Mouse (Mus musculus) lung, postnatal 0 days (tissue): ENCODE measurements around the gene Arglu1. TPM values are rescaled to one million over a fixed set of nuclear protein-coding genes. Genes with fewer than 3 reads are reported as not detected.

Experiments used
- ATAC-seq: fragments of 200-750 bp; cut with Nextera tagmentation; 2 replicates; pipeline ENCODE4 v1.8.0; 2017; ENCODE audit warnings: moderate library complexity
- DNase-seq: peaks from one replicate; pipeline ENCODE4 v3.0.0-alpha.2; 2016; ENCODE audit warnings: low spot score
- H3K27ac ChIP-seq: fragments of 300-500 bp; sonication (generic); 2 replicates; pipeline ENCODE4 v1.5.1; 2014; ENCODE audit warnings: antibody characterized with exemption, mild to moderate bottlenecking, low read length, mixed read lengths
- H3K27me3 ChIP-seq: fragments of 300-500 bp; sonication (generic); replicated peaks from 2 replicates; pipeline ENCODE4 v1.6.1; 2014; ENCODE audit warnings: low read length, mixed read lengths; ENCODE audit not compliant: insufficient read depth
- H3K36me3 ChIP-seq: fragments of 300-500 bp; sonication (generic); 2 replicates; pipeline ENCODE4 v1.6.1; 2014; ENCODE audit warnings: low read length, mixed read lengths; ENCODE audit not compliant: insufficient read depth
- H3K4me1 ChIP-seq: fragments of 300-500 bp; sonication (generic); 2 replicates; pipeline ENCODE4 v1.6.1; 2014; ENCODE audit warnings: antibody characterized with exemption, low read depth, low read length, mixed read lengths; ENCODE audit not compliant: insufficient read depth
- H3K4me2 ChIP-seq: fragments of 300-500 bp; sonication (generic); replicated peaks from 2 replicates; pipeline ENCODE4 v1.6.1; 2014; ENCODE audit warnings: low read depth, mild to moderate bottlenecking, low read length, moderate library complexity, mixed read lengths
- H3K4me3 ChIP-seq: fragments of 300-500 bp; sonication (generic); 2 replicates; pipeline ENCODE4 v1.5.1; 2014; ENCODE audit warnings: low read depth, low read length
- H3K9ac ChIP-seq: fragments of 300-500 bp; sonication (generic); replicated peaks from 2 replicates; pipeline ENCODE4 v1.6.1; 2014; ENCODE audit warnings: low read depth, mild to moderate bottlenecking
- H3K9me3 ChIP-seq: fragments of 300-500 bp; sonication (generic); 2 replicates; pipeline ENCODE4 v1.6.1; 2016; ENCODE audit warnings: low read length, mixed read lengths
- CTCF ChIP-seq: IDR thresholded peaks from 2 replicates; pipeline ENCODE4 v1.5.1; 2016; ENCODE audit warnings: antibody characterized with exemption, mild to moderate bottlenecking
- EP300 ChIP-seq: IDR thresholded peaks from 2 replicates; pipeline ENCODE4 v1.6.1; 2016; ENCODE audit warnings: antibody characterized with exemption, mild to moderate bottlenecking, control low read depth
- WGBS: fragments of 180-500 bp; shearing (Covaris S2); extraction: QIAGEN DNeasy Blood & Tissue Kit; methylation state at CpG from one replicate; pipeline ENCODE4 v1.1.7; 2014; 5-methylcytosine and 5-hydroxymethylcytosine counted together
- polyA plus RNA-seq: library from polyadenylated mRNA; unstranded; fragments of >200 nt; fragmentation: Nextera tagmentation; extraction: Ambion mirVana; gene quantifications from 2 replicates; pipeline ENCODE4 v1.2.1, GENCODE M21; 2015

Arglu1 gene
- polyA plus RNA-seq, 1 experiment from 2014 or later: 126 TPM

DNA sequence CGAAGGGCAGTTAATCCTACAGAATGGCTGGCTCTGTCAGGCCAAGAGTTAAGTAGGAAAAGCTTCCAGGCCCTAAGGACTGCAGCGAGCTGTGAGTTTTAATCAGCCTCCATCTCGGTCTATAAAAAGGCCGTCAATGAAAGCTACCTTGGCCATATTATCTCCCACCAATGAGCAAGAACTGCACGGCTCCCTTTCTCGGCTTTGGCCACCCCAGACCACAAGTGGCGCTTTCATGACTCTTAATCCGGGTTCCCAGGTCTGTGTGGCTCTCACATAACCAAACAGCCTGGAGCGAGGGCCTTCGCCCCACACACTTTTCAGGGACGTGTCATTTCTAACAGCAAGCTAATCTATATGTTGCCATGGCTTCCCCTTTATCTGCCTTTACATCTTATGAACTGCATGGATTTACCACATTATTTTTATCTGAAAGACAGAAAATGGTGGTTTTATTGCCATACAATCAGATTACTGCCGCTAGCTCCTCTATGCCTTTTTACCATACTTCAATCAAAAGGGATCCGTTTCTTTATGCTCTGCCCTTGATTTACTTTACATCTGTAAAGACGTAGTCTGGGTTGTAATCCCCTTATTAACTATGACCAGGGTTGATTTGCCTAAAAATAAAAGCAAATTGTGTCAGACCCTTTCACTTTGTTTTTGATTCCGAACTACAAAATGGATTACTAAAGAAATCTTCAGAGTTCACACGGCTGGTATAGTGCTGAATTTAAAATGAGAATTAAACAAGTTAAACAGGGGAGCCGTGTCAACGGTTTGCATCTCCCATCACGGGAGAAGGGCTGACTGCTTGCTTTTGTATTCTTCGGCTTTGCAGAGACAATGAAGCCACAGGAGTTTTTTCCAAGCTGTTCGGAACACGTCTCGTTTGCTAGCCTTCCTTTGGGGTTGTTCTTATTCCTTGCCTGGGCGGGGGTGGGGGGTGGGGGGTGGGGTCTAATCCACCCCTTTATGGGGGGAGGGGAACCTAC, 34.7 kb downstream of the Arglu1 start:
- H3K27ac ChIP-seq: no peak overlapping the region; the same call in 1 of the 2 replicates
- H3K9me3 ChIP-seq: no peaks in the 10 kb centered on the region
- ATAC-seq (no peak), DNase-seq (no peak)
- H3K4me2 ChIP-seq: peak overlapping the region; percentile 93
- H3K9ac ChIP-seq: no peak overlapping the region
- H3K4me3 ChIP-seq: peak overlapping the region; percentile 86
- no peaks in the 10 kb centered on the region for H3K27me3 ChIP-seq
- TF ChIP-seq EP300 (no peak), CTCF (no peak)
- no peaks in the 10 kb centered on the region for H3K36me3 ChIP-seq
- peaks cover 13% of the 10 kb centered on the region for H3K4me1 ChIP-seq
- 48% methylated on average over 24 of the region's 24 CpGs for WGBS

DNA sequence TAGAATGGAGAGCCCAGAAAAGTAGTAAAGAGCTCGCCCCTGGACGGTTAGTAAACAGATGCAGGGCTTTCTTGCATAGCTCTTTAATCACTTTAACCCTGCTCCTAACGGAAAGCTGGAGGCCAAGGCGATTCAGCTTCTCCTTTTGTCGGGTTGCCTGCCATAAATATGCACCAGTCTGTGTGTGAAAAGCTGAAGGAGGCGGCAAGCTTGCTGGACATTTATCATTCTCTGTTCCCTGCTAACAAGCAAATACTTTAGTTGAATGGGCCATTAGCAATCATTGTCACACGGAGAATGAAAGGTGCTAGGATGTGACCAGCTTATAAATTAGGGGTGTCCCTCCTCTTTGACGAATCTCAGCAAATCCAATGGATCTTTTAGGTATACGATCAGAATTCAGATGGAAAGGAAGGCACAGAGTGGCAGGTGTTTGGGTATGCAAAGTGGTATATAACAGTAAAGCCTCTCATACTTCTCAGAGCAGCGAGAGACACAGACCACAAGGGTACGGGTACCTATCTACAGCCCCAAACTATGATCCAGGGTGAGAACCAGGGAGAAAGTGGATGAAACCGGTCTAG, 36.3 kb downstream of the Arglu1 start:
- DNase-seq (no peak), ATAC-seq (no peak)
- Histone ChIP-seq H3K9me3 (no peaks in the 10 kb centered on the region), H3K4me3 (no peak overlapping the region), H3K27ac (no peak overlapping the region), H3K9ac (no peak overlapping the region), H3K36me3 (no peaks in the 10 kb centered on the region), H3K27me3 (no peaks in the 10 kb centered on the region), H3K4me2 (peak overlapping the region; percentile 93; the same call in 1 of the 2 replicates), H3K4me1 (peaks cover 20% of the 10 kb centered on the region)
- TF ChIP-seq CTCF: no peak
- no peak for TF ChIP-seq EP300
- WGBS: 43% methylated on average over 12 of the region's 12 CpGs

DNA sequence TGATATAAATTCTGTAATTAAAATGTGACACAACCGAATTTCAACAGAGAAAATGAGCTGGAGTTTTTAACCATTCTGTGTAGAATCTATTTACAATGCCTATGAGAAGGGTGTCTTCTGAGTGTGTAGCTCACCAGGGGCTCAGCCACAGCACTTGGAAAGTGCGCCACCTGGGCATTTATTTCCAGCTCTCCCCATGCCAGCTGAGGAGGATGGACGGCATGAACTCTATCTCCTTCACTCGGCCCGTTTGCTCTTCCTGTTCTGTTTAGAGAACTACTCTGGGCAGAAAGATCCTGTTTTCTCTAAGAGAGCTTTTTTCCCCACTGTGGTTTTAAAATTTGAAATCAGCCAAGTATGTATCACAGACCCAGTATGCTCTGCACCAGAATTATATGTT, 37.0 kb downstream of the Arglu1 start:
- ATAC-seq: no peak
- H3K4me1 ChIP-seq: peaks cover 24% of the 10 kb centered on the region
- no peaks in the 10 kb centered on the region for H3K36me3 ChIP-seq
- no peak overlapping the region for H3K4me3 ChIP-seq
- WGBS: 42% methylated on average over 5 of the region's 5 CpGs
- no peak for DNase-seq
- TF ChIP-seq EP300 (no peak), CTCF (0 out of 2 replicates have a peak, but pooled peaks have one; percentile 27)
- no peak overlapping the region for H3K9ac ChIP-seq
- no peaks in the 10 kb centered on the region for H3K27me3 ChIP-seq
- no peak overlapping the region for H3K27ac ChIP-seq
- H3K4me2 ChIP-seq: peak overlapping the region; percentile 93; the same call in 1 of the 2 replicates
- H3K9me3 ChIP-seq: no peaks in the 10 kb centered on the region

DNA sequence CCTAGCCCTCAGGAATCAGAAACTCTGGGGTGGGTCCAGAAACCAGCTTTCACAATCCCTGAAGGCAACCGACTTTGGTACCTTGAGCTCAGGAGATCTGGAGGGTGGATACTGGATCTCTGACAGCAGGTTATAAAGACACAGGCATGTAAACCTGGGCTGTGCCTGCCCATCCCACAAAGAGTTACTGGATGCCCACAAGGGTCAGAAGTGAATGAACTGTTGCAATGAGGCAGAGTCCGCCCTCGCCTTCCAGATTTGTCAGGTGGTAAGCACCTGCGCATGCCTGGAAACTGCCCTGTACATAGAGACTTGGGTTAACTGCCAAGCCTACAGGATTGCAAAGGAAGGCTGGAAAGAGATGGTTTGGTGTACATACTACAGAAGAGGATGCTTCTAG, 37.9 kb downstream of the Arglu1 start:
- ATAC-seq (no peak), DNase-seq (no peak)
- H3K4me2 ChIP-seq: 0 out of 2 replicates have a peak overlapping the region, but pooled peaks have one; percentile 1
- H3K9me3 ChIP-seq: no peaks in the 10 kb centered on the region
- H3K27ac ChIP-seq: no peak overlapping the region
- no peak for TF ChIP-seq EP300
- TF ChIP-seq CTCF: no peak
- H3K9ac ChIP-seq: no peak overlapping the region
- H3K4me1 ChIP-seq: peaks cover 24% of the 10 kb centered on the region
- H3K4me3 ChIP-seq: no peak overlapping the region
- WGBS: 74% methylated on average over 4 of the region's 4 CpGs
- no peaks in the 10 kb centered on the region for H3K27me3 ChIP-seq
- no peaks in the 10 kb centered on the region for H3K36me3 ChIP-seq

DNA sequence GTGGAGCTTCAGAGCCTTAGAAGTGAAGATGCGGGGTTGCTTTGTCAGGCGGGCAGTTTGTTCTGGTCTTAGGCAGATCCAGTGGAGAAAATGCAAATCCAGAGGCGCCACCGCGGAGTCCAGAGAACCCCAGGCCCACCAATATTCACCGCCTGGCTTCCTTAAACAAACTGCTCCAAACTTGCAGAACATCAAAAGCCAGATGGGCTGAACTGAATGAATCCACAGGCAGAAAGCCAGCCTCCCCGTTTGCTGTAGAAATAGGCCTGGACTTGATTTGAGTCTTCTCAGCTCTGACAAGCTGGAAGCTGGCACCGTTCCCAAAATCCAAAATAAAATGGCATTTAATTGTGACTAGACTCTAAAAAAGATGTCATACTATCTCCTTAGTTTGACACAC, 40.4 kb downstream of the Arglu1 start:
- DNase-seq (peak; percentile 44), ATAC-seq (no peak)
- 49% methylated on average over 8 of the region's 8 CpGs for WGBS
- Histone ChIP-seq H3K4me3 (no peak overlapping the region), H3K4me1 (peaks cover 20% of the 10 kb centered on the region), H3K9me3 (no peaks in the 10 kb centered on the region), H3K36me3 (no peaks in the 10 kb centered on the region), H3K27me3 (no peaks in the 10 kb centered on the region), H3K4me2 (0 out of 2 replicates have a peak overlapping the region, but pooled peaks have one; percentile 2), H3K27ac (no peak overlapping the region), H3K9ac (no peak overlapping the region)
- no peak for TF ChIP-seq EP300
- no peak for TF ChIP-seq CTCF

DNA sequence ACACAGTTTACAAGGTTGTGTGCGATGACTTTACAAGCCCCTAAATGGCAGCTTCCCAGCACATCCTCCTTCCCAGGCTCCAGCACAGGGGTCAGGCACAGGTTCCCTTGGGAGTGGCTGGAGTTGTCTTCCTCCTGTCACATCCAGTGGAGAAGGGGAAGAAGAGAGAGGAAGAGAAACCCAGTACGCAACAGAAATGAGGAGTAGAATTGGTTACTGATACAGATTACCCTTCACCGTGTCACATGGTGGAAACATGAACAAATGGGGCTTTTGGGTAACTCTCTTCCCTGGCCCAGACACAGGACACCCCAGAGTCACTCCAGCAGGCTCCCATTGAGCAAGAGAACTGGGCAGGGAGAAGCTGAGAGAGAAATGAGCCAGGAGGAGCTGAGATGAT, 40.8 kb downstream of the Arglu1 start:
- WGBS: 81% methylated on average over 3 of the region's 3 CpGs
- DNase-seq: no peak
- TF ChIP-seq EP300 (no peak), CTCF (no peak)
- Histone ChIP-seq H3K27me3 (no peaks in the 10 kb centered on the region), H3K4me3 (no peak overlapping the region), H3K9ac (no peak overlapping the region), H3K27ac (no peak overlapping the region), H3K4me2 (0 out of 2 replicates have a peak overlapping the region, but pooled peaks have one; percentile 2), H3K36me3 (no peaks in the 10 kb centered on the region), H3K9me3 (no peaks in the 10 kb centered on the region), H3K4me1 (peaks cover 18% of the 10 kb centered on the region)
- ATAC-seq: no peak
